Mouse (Mus musculus): ENCODE data around the gene Braf. TPM values are rescaled to one million over a fixed set of nuclear protein-coding genes. Genes with fewer than 3 reads are reported as not detected.
A peak's percentile ranks its signal among the peaks of the same experiment; 100 is the strongest.

The Braf gene
- polyA plus RNA-seq, 1 experiment: 14.8 TPM

DNA sequence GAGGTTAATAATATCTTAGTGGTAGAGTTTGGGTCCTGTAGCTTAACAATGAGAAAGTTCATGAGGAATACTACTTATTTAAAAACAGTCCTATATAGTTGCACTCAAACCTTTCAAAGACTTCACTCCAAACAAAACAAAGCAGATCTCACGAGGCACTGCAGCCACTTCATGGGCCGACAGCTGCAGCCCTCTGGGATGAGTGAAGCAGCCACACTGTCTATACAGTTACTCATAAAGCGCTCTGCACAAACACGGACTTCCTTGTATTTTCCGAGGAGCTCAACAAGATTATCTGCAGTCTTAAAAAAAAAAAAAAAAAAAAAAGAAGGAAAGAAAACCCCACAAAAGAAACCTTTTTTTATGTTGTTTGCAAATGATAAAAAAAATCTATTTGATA, 117.9 kb downstream of the Braf start:
- no peak for DNase-seq (ENCODE audit: low read depth)

DNA sequence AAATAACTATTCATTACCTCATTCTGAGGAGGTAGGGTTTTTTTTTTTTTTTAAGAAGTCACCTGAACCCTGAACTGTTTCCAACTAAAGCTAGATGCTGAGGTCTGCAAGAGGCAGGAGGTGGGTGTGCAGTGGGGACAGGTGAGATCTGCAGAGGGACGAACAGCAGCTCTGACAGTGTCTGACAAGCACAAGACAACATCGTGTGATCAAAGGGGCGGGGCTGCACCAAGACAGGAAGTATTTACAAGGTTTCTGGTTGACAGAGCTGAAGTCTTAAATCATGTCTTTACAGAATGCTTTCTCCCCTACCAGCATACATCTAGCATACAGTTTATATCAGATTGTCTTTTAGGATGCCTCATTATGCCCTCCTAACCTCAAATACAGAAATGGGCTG, 118.4 kb downstream of the Braf start:
- no peak for DNase-seq (ENCODE audit: low read depth)

- no peak for DNase-seq (ENCODE audit: low read depth)
These were observed 119.2 kb downstream of the Braf start for GRCm38 (mm10) chr6:39606056-39606455.

DNA sequence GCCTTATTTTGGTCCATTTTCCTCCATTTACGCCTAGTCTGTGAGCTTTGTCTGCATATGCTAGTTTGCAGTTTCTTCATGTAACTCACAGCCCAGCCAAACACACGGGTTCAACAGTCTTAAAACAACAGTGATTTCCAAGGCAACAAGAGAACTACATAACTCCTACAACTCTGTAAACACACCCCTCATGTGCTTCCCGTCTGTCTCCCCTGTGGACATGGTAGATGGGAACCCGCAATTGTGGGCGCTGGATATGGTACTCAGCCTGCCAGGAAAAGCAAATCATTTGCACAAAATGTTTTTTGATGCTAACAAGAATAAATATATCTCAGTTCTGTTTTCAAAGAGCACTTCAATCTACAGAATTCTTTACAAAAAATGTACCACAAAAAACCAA, 120.7 kb downstream of the Braf start:
- no peak for DNase-seq (ENCODE audit: low read depth)

GRCm38 (mm10) chr6:39601828-39602227, 123.4 kb downstream of the Braf start:
- DNase-seq (ENCODE audit: low read depth): no peak

GRCm38 (mm10) chr6:39600851-39601250, 124.4 kb downstream of the Braf start:
- DNase-seq (ENCODE audit: low read depth): no peak

DNA sequence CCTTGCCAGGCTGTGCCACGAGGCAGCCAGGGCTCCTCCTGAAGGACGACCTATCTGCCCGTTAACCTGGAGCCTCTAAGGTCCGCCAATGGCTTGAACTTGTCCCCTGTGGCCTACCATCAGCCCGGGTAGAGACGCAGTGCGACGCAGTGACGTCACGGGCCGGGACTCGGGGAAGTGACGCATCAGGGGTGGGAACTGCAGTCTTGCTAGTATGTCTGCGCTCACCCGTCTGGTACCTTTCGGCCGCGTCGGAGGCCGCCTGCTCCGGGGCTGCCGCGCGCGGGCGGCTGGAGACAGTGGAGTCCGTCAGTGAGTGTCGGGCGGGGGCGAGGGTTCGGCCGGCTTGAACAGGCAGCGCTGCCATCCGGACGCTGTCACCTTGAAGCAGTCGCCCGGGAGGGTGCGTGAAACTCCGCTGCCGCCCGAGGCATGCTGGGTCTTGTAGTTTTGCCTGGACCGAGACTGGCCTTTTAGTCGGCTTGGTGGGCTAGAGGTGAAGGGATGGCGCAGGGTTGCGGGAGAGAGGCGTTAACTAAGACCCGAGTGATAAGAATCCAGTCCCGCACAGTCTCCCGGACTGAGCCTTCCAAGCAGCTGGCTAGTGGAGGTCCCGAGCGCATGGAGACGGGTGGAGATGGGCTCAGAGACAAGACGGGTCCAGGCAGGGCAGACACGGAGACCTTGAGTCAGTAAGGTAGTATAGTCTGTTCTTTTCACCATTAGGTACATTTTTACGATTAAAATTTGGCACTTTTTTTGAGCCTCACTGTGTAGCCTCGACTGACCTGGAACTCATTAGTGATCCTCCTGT, 132.7 kb downstream of the Braf start, which contains the start of gene Ndufb2:
TSS of gene Ndufb2 (plus strand) at position 174 of the 814 bp plus-strand sequence.
- peak; percentile 90 for DNase-seq (ENCODE audit: low read depth)

DNA sequence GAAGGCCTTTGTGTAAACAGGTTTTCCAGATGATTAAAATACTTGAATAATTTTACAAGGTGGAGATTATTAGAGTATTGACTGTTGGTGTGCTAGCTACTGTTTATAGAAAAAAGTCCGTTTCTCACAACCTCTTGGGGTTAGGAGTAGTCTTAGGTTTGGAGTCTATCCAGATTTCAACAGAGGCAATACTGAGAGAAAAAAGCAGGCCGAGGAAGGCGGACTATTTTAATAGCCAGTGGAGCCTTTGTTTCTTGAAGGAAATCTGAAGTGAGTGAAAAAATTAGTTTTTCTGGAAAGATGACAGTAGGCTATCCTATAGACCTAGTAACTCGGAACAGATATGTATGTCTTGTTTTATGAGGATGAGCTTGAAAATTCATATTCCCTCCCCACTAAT, 133.8 kb downstream of the Braf start:
- DNase-seq (ENCODE audit: low read depth): no peak

GRCm38 (mm10) chr6:39585517-39585916, 139.7 kb downstream of the Braf start, which contains the start of gene Gm42420:
Gm42420 (plus strand) TSS chr6:39585753.
- no peak for DNase-seq (ENCODE audit: low read depth)

GRCm38 (mm10) chr6:39581087-39581784, 144.0 kb downstream of the Braf start:
- DNase-seq (ENCODE audit: low read depth): no peak

- no peak for DNase-seq (ENCODE audit: low read depth)
These were observed 144.7 kb downstream of the Braf start for GRCm38 (mm10) chr6:39580558-39580957.

DNA sequence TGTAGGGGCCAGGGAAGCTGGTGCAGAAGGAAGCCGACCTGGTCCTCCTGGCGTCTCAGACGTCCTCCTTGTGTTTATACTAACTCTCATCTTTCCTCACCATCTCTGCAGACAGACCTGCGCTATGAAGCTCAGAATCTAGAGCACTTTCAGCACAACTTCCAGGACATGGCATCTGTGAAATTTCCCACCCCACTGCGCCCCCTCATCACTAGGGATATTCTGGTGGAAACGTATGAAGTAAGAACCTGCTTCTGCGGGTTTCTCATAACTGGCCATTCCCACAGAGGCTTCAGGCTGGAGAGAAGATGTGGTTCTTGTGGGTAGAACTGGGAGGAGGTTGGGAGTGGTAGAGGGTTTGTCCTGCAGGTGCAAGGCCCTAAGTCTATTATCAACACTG, 145.7 kb downstream of the Braf start:
- DNase-seq (ENCODE audit: low read depth): no peak

- no peak for DNase-seq (ENCODE audit: low read depth)
These were observed 150.3 kb downstream of the Braf start for GRCm38 (mm10) chr6:39574951-39575350.

DNA sequence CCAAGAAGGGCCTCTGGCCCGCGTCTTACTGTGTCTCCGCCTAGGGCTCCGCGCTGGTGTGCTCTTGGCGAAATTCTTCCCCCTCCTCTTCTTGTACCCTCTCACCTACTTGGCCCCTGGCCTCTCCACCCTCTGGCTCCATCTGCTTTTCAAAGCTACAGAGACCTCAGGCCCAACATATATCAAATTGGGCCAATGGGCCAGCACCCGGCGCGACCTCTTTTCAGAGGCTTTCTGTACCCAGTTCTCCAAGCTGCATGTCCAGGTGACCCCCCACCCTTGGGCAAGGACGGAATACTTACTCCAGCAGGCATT, 150.8 kb downstream of the Braf start:
- DNase-seq (ENCODE audit: low read depth): no peak

DNA sequence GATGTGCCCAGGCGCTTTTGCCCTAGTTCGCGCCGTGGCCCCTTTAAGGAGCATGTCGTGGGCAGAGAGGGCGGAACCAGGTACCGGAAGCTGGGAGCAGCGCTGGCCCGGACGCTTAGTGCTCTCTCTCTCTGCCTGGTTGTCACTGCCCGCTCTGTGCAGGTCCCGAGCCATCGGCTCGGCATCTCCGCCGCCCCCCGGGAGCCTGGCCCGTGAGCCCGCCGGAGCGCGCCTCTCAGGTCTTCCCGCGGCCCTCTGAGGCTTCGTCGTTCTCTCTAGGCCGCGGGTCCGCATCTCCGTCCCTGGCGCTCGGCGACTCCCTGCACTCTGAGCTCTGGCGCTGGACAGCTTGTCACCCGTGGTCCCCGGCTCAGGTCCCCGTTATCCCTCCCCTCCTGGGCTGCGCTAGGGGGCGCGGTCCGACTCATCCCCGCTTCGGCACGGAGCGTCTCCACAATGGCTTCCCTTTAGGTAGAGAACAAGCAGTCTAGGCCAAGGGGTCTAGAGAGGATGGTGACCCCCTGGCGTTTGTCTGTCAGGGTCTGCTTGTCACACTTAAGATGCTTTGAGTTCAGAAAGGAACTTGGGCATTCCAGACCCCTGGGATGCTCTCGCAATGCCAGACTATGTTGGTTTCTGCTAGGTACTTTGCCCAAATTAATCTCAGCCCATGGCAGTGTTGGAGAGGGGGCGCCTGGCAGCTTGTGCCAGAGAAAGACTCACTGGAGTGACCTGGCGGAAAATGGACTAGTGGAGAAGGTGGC, 151.3 kb downstream of the Braf start, which contains the start of gene Adck2:
TSS of gene Adck2 (plus strand) at position 83 of the 764 bp plus-strand sequence.
- DNase-seq (ENCODE audit: low read depth): no peak

- no peak for DNase-seq (ENCODE audit: low read depth)
These were observed 154.8 kb downstream of the Braf start for GRCm38 (mm10) chr6:39570426-39570825.

- no peak for DNase-seq (ENCODE audit: low read depth)
These were observed 157.7 kb downstream of the Braf start for GRCm38 (mm10) chr6:39567528-39567927.

DNA sequence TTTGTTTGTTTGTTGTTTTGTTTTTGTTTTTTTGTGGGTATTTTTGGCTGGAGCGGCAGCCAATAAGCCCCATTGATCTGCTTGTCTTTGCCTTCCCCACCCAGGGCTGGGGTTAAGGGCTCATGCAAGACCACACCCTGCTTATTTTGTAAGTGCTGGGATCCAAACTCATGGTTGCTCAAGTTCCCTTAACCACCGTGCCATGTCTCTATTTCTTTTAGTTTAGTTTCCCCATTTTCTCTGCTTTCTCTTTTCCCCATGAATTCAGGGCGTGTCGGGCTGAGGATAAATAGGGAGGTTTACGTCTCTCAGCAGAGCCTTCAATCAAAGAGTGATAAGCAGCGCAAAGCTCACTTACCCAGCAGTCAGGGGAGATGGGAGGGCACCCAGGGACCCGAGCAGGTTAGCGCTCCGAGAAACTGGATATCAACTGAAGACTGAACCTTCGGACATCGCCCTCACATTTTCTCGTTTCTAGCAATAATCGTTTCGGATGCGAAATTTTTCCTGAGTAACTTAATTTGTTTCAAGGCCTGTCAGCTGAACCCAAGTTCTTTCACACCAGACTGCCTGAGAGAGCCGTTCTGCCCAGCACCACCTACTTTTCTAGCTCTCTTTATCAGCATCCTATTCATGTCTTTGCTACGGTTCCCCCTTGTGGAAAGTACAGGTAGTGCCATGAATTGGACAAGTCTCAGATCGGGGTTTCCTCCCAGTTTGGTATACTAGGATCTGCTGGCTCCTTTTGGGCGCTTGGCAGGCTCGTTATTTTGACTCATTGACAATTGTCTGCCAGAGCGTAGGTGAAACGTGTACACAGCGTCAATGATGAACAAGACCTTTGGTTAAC, 162.9 kb downstream of the Braf start:
- DNase-seq (ENCODE audit: low read depth): peak; percentile 45

GRCm38 (mm10) chr6:39559276-39559939, 165.9 kb downstream of the Braf start:
- DNase-seq (ENCODE audit: low read depth): no peak

DNA sequence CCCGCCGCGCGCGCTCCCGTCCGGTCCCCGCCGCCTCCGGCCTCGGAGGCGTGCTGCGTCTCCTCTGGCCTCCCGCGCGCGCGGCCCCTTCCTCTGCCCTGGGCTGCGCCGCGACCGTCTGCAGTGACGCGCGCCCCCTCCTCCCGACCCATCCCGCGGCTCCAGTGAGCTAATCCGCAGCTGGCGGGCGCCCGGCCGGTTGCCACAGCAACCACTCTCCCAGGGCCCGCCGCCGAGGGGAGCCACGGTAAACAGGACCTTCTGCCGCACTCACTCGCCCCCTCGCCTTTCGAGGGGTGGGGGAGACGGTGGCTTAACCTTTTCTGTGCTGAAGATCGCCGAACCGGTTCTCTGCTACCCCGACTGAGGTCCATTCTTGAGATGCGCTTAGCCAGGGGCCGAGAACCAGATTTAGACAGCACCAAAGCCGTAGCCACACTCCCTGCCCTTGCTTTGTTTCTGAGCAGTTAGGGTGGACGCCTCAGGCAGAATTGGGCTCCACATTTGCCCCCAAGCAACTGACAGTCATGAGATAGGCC, 167.5 kb downstream of the Braf start, which contains the start of gene Dennd2a:
TSS of gene Dennd2a (minus strand) at position 145 of the 539 bp plus-strand sequence.
- DNase-seq (ENCODE audit: low read depth): no peak

All from gonadal fat pad, adult 2 months (tissue).